Mouse (Mus musculus) bone marrow macrophage, adult 2 months (primary cell): ENCODE results near the gene Akr1e1. TPM values are rescaled to one million over a fixed set of nuclear protein-coding genes. Genes with fewer than 3 reads are reported as not detected.

Experiments used
- H3K27ac ChIP-seq: 2 replicates; pipeline ENCODE4 v1.5.1; 2012; ENCODE audit warnings: low read depth, low read length; ENCODE audit not compliant: insufficient read depth
- H3K4me1 ChIP-seq: 2 replicates; pipeline ENCODE4 v1.6.1; 2012; ENCODE audit warnings: low read length; ENCODE audit not compliant: control insufficient read depth, insufficient read depth
- H3K4me3 ChIP-seq: 2 replicates; pipeline ENCODE4 v1.5.1; 2012; ENCODE audit warnings: mild to moderate bottlenecking, low read length, moderate library complexity; ENCODE audit not compliant: insufficient read depth
- CTCF ChIP-seq: IDR thresholded peaks from 2 replicates; pipeline ENCODE4 v1.5.1; 2012; ENCODE audit warnings: low read depth, mild to moderate bottlenecking, low read length, moderate library complexity
- POLR2A ChIP-seq: IDR thresholded peaks from 2 replicates; pipeline ENCODE4 v1.6.1; 2012; ENCODE audit warnings: mild to moderate bottlenecking, low read depth, low read length, borderline replicate concordance
- polyA plus RNA-seq: library from polyadenylated mRNA; stranded (reverse); fragments of >200 nt; gene quantifications from 2 replicates; pipeline ENCODE4 v1.2.4, GENCODE M21; 2012; ENCODE audit not compliant: missing spikeins, insufficient read depth, insufficient read length

Gene Akr1e1
- polyA plus RNA-seq, 1 experiment, result 34.8 TPM

DNA sequence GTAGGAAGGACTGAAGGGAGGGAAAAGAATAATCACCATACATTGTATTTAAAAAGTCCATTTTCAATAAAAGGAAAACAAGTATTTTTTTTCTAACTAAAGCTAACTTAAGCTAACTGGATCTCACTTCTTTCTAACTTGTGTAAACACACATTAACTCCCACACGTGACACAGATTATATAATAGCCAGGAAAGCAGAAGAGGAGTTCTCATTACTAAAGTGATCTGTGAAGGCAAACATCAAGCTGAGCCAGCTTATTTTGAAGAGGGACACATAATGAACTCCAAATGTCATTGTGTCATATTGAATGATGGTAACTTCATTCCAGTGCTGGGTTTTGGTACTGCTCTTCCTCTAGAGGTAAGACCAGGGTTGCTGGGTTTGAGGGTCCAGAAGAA lies 35.1 kb downstream of the Akr1e1 start, which contains the start of gene Akr1c21:
TSS of gene Akr1c21 (plus strand) at position 205 of the 400 bp plus-strand sequence.
- Histone ChIP-seq H3K27ac (no peak within 1 kb of the TSS), H3K4me1 (no peaks in the 10 kb centered on the region), H3K4me3 (no peak within 1 kb of the TSS)
- no peak for TF ChIP-seq CTCF
- TF ChIP-seq POLR2A, result no peak

DNA sequence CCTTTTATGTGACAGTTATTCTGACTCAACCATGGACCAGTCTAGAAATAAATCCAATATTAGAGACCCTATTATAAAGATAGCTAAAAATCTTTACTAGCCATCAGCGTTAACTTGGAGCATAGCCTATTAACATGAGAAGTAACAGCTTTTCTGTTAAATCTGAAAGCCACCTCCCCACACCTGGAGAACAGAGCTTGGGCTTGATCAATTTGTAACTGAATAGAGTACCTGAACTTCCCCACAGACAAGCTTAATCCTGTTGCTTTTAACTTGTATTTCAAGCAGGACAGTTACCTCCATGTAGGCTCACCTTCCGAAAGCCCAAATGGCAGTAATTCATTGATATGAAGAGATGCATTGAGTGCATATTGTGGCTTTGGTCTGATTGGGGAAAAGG lies 43.0 kb downstream of the Akr1e1 start:
- TF ChIP-seq POLR2A, result no peak
- TF ChIP-seq CTCF, result no peak
- Histone ChIP-seq H3K27ac (no peak overlapping the region), H3K4me1 (no peaks in the 10 kb centered on the region), H3K4me3 (no peak overlapping the region)

DNA sequence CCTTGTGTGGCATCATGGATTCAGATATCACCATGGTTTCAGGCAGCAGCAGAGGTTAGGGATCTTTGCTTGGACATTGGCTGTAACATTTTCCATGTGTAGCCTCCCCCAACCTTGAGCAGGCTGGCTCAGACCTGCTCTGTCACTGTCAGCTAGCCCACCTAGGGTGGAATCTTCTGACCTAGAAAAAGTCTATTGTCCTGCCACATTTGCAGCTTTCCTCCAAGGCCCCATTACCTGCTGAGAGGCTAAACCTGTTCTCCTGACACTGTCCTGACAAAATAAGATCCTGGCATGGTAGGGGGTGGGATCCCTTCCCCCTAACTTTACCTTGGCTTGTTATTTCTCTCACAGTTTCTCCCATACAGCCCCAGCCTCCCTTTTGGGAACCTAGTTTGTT lies 48.5 kb downstream of the Akr1e1 start:
- peaks cover 2% of the 10 kb centered on the region; the same call in 1 of the 2 replicates for H3K4me1 ChIP-seq
- no peak overlapping the region for H3K4me3 ChIP-seq
- TF ChIP-seq CTCF, result no peak
- TF ChIP-seq POLR2A, result no peak
- no peak overlapping the region for H3K27ac ChIP-seq

DNA sequence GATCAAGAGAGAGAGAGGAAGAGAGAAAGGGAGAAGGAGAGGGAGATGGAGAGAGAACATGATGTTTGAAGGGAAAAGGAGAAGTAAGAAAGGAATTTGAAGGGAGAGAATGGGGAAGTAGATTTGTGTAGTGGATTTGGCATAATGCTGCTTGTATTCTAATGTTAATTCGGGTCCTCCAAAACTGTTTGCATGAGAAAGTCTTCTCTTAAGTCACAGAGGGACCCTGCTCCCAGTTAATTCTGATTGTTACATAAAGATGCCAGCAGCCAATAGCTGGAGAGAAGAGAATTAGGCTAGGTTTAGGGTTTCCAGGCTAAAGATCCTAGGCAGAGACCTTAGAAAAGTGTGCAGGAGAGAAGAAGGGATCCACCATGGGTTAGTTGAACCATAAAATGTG lies 49.8 kb downstream of the Akr1e1 start:
- TF ChIP-seq POLR2A, result no peak
- no peak for TF ChIP-seq CTCF

More for the DNA sequence above, 49.8 kb downstream of the Akr1e1 start:
- no peak overlapping the region for H3K27ac ChIP-seq
- H3K4me1 ChIP-seq, result peaks cover 2% of the 10 kb centered on the region; the same call in 1 of the 2 replicates
- no peak overlapping the region for H3K4me3 ChIP-seq

Other genes with a start within 250 kb of the Akr1e1 start
- gene Akr1c6, start 174.9 kb downstream of the Akr1e1 start, polyA plus RNA-seq, result not detected in 2 replicates
- gene Akr1c20, start 85.8 kb downstream of the Akr1e1 start, polyA plus RNA-seq, result not detected in 2 replicates
- gene Akr1c21, start 35.1 kb downstream of the Akr1e1 start, polyA plus RNA-seq, result not detected in 2 replicates